Mouse (Mus musculus) kidney, embryonic 14.5 days (tissue): ENCODE data around the gene Ap2b1. TPM values are rescaled to one million over a fixed set of nuclear protein-coding genes. Genes with fewer than 3 reads are reported as not detected.
A peak's percentile ranks its signal among the peaks of the same experiment; 100 is the strongest.
"Not testable (repeated sequence)": the region's sequence is repeated elsewhere in the genome, so short reads cannot be mapped to it uniquely, and the experiment has no call there.

Experiments used
- ATAC-seq: fragments of 200-750 bp; cut with Nextera tagmentation; 2 replicates; pipeline ENCODE4 v1.8.0; 2017; ENCODE audit warnings: moderate number of reproducible peaks, mild to moderate bottlenecking, moderate TSS enrichment, moderate library complexity; ENCODE audit not compliant: low FRiP score, low TSS enrichment
- H3K27ac ChIP-seq: fragments of 300-500 bp; sonication (generic); 2 replicates; pipeline ENCODE4 v1.5.1; 2014; ENCODE audit warnings: low read depth, mild to moderate bottlenecking, low read length, moderate library complexity, mixed read lengths
- H3K27me3 ChIP-seq: fragments of 300-500 bp; sonication (generic); 2 replicates; pipeline ENCODE4 v1.6.1; 2014; ENCODE audit warnings: mild to moderate bottlenecking, low read length; ENCODE audit not compliant: control insufficient read depth, insufficient read depth
- H3K36me3 ChIP-seq: fragments of 300-500 bp; sonication (generic); 2 replicates; pipeline ENCODE4 v1.6.1; 2014; ENCODE audit warnings: low read length, mixed read lengths; ENCODE audit not compliant: control insufficient read depth, insufficient read depth
- H3K4me1 ChIP-seq: fragments of 300-500 bp; sonication (generic); 2 replicates; pipeline ENCODE4 v1.6.1; 2014; ENCODE audit warnings: low read length, mixed read lengths; ENCODE audit not compliant: control insufficient read depth, insufficient read depth
- H3K4me2 ChIP-seq: fragments of 300-500 bp; sonication (generic); replicated peaks from 2 replicates; pipeline ENCODE4 v1.6.1; 2014; ENCODE audit warnings: low read depth, mild to moderate bottlenecking, low read length
- H3K4me3 ChIP-seq: fragments of 300-500 bp; sonication (generic); 2 replicates; pipeline ENCODE4 v1.5.1; 2014; ENCODE audit warnings: mild to moderate bottlenecking, low read length
- H3K9ac ChIP-seq: fragments of 300-500 bp; sonication (generic); 2 replicates; pipeline ENCODE4 v1.6.1; 2014; ENCODE audit warnings: low read depth, mild to moderate bottlenecking, low read length, moderate library complexity
- H3K9me3 ChIP-seq: fragments of 300-500 bp; sonication (generic); 2 replicates; pipeline ENCODE4 v1.6.1; 2016; ENCODE audit warnings: low read length; ENCODE audit not compliant: control insufficient read depth
- WGBS: fragments of 180-500 bp; shearing (Covaris S2); extraction: QIAGEN DNeasy Blood & Tissue Kit; methylation state at CpG from one replicate; pipeline ENCODE4 v1.1.7; 2014; 5-methylcytosine and 5-hydroxymethylcytosine counted together
- polyA plus RNA-seq: library from polyadenylated mRNA; unstranded; fragments of >200 nt; fragmentation: Nextera tagmentation; extraction: Ambion mirVana; gene quantifications from 2 replicates; pipeline ENCODE4 v1.2.1, GENCODE M21; 2014

Ap2b1 gene
- polyA plus RNA-seq: 35.1 and 83.8 TPM in 2 replicates

GRCm38 (mm10) chr11:83298225-83299195 is at the start of gene Ap2b1:
Ap2b1 (plus strand) TSS chr11:83299024.
- H3K36me3 ChIP-seq: peaks cover 24% of the 10 kb centered on the region
- WGBS: 1% methylated on average over 56 of the region's 56 CpGs
- peak within 1 kb of the TSS; percentile 74 for H3K4me3 ChIP-seq
- ATAC-seq: peak; percentile 92
- H3K27me3 ChIP-seq: no peaks in the 10 kb centered on the region
- H3K27ac ChIP-seq: peak within 1 kb of the TSS; percentile 86
- H3K4me1 ChIP-seq: peaks cover 10% of the 10 kb centered on the region
- peak within 1 kb of the TSS; percentile 70 for H3K4me2 ChIP-seq
- H3K9me3 ChIP-seq: no peaks in the 10 kb centered on the region
- peak within 1 kb of the TSS; percentile 77 for H3K9ac ChIP-seq

- H3K4me3 ChIP-seq, H3K4me2 ChIP-seq, H3K36me3 ChIP-seq, H3K9ac ChIP-seq, H3K9me3 ChIP-seq, ATAC-seq, H3K27ac ChIP-seq, H3K4me1 ChIP-seq, H3K27me3 ChIP-seq: not testable (repeated sequence)
- WGBS: 53% methylated on average over 5 of the region's 5 CpGs
Observed at GRCm38 (mm10) chr11:83257211-83257610, 41.6 kb upstream of the Ap2b1 start.

GRCm38 (mm10) chr11:83262673-83263072 is 36.2 kb upstream of the Ap2b1 start:
- Histone ChIP-seq H3K9me3 (no peaks in the 10 kb centered on the region), H3K4me1 (no peaks in the 10 kb centered on the region), H3K4me2 (no peak overlapping the region), H3K27ac (no peak overlapping the region), H3K27me3 (no peaks in the 10 kb centered on the region), H3K4me3 (no peak overlapping the region), H3K36me3 (no peaks in the 10 kb centered on the region), H3K9ac (no peak overlapping the region)
- ATAC-seq: no peak
- WGBS: 96% methylated on average over 1 of the region's 1 CpGs

- Histone ChIP-seq H3K9ac (no peak overlapping the region), H3K4me2 (no peak overlapping the region), H3K27ac (no peak overlapping the region), H3K4me1 (no peaks in the 10 kb centered on the region), H3K27me3 (no peaks in the 10 kb centered on the region), H3K4me3 (no peak overlapping the region), H3K9me3 (no peaks in the 10 kb centered on the region), H3K36me3 (no peaks in the 10 kb centered on the region)
- WGBS: 62% methylated on average over 3 of the region's 3 CpGs
- ATAC-seq: no peak
Observed at GRCm38 (mm10) chr11:83263146-83263545, 35.7 kb upstream of the Ap2b1 start.

GRCm38 (mm10) chr11:83270842-83271150 is 28.0 kb upstream of the Ap2b1 start:
- 0% methylated on average over 6 of the region's 6 CpGs for WGBS
- Histone ChIP-seq H3K9me3 (no peaks in the 10 kb centered on the region), H3K4me2 (peak overlapping the region; percentile 39), H3K4me3 (peak overlapping the region; percentile 41), H3K36me3 (no peaks in the 10 kb centered on the region), H3K9ac (peak overlapping the region; percentile 51), H3K27me3 (no peaks in the 10 kb centered on the region), H3K27ac (peak overlapping the region; percentile 90; the same call in 1 of the 2 replicates), H3K4me1 (no peaks in the 10 kb centered on the region)
- peak; percentile 54 for ATAC-seq

GRCm38 (mm10) chr11:83271151-83271950 is 27.5 kb upstream of the Ap2b1 start:
- Histone ChIP-seq H3K36me3 (no peaks in the 10 kb centered on the region), H3K4me2 (peak overlapping the region; percentile 39), H3K4me3 (peak overlapping the region; percentile 41), H3K9me3 (no peaks in the 10 kb centered on the region), H3K27me3 (no peaks in the 10 kb centered on the region), H3K27ac (peak overlapping the region; percentile 90), H3K4me1 (no peaks in the 10 kb centered on the region), H3K9ac (peak overlapping the region; percentile 51)
- peak; percentile 85 for ATAC-seq
- WGBS: under 1% methylated on average over 26 of the region's 26 CpGs

GRCm38 (mm10) chr11:83271951-83272843 is 26.6 kb upstream of the Ap2b1 start:
- H3K4me1 ChIP-seq: no peaks in the 10 kb centered on the region
- H3K27ac ChIP-seq: no peak overlapping the region
- H3K4me3 ChIP-seq: no peak overlapping the region
- no peak overlapping the region for H3K9ac ChIP-seq
- no peaks in the 10 kb centered on the region for H3K27me3 ChIP-seq
- no peak overlapping the region for H3K4me2 ChIP-seq
- WGBS: 18% methylated on average over 2 of the region's 2 CpGs
- ATAC-seq: peak; percentile 21; the same call in 1 of the 2 replicates
- no peaks in the 10 kb centered on the region for H3K36me3 ChIP-seq
- no peaks in the 10 kb centered on the region for H3K9me3 ChIP-seq

GRCm38 (mm10) chr11:83276251-83276650 is 22.6 kb upstream of the Ap2b1 start:
- no peak overlapping the region for H3K4me2 ChIP-seq
- H3K4me3 ChIP-seq: no peak overlapping the region
- no peak overlapping the region for H3K27ac ChIP-seq
- ATAC-seq: no peak
- no peaks in the 10 kb centered on the region for H3K4me1 ChIP-seq
- no peaks in the 10 kb centered on the region for H3K36me3 ChIP-seq
- 68% methylated on average over 7 of the region's 7 CpGs for WGBS
- no peaks in the 10 kb centered on the region for H3K9me3 ChIP-seq
- no peaks in the 10 kb centered on the region for H3K27me3 ChIP-seq
- no peak overlapping the region for H3K9ac ChIP-seq
